Mouse (Mus musculus) thymus, adult 2 months (tissue): ENCODE measurements at regions not wholly inside any gene's neighbourhood (a gene's known extent, or its start where the extent isn't known, plus 50 kb on each side); places are given as distances from the start of the nearest gene placed in this dataset.

Experiments
- DNase-seq: peaks from one replicate; pipeline ENCODE4 v3.0.0; 2021
- H3K27ac ChIP-seq: fragments of 200-500 bp; 2 replicates; pipeline ENCODE4 v1.5.1; 2012; ENCODE audit warnings: low read length, control low read depth; ENCODE audit not compliant: control insufficient read depth, insufficient read depth
- H3K27me3 ChIP-seq: fragments of 200-500 bp; 2 replicates; pipeline ENCODE4 v1.6.1; 2012; ENCODE audit warnings: mild to moderate bottlenecking, low read length, moderate library complexity, mixed read lengths; ENCODE audit not compliant: control insufficient read depth, insufficient read depth
- H3K36me3 ChIP-seq: fragments of 200-500 bp; 2 replicates; pipeline ENCODE4 v1.6.1; 2012; ENCODE audit warnings: mild to moderate bottlenecking, low read length, moderate library complexity; ENCODE audit not compliant: control insufficient read depth, insufficient read depth
- H3K4me1 ChIP-seq: fragments of 200-500 bp; replicated peaks from 2 replicates; pipeline ENCODE4 v1.6.1; 2012; ENCODE audit warnings: low read length; ENCODE audit not compliant: control insufficient read depth, insufficient read depth
- H3K4me3 ChIP-seq: fragments of 200-500 bp; 2 replicates; pipeline ENCODE4 v1.5.1; 2012; ENCODE audit warnings: mild to moderate bottlenecking, low read length, control low read depth, moderate library complexity; ENCODE audit not compliant: control insufficient read depth, insufficient read depth
- CTCF ChIP-seq: fragments of 200-500 bp; IDR thresholded peaks from 2 replicates; pipeline ENCODE4 v1.5.1; 2012; ENCODE audit warnings: mild to moderate bottlenecking, control low read depth, low read length, moderate library complexity, borderline replicate concordance; ENCODE audit not compliant: control insufficient read depth, poor library complexity, insufficient read depth; ENCODE audit errors: extremely low read depth
- POLR2A ChIP-seq: fragments of 200-500 bp; IDR thresholded peaks from 2 replicates; pipeline ENCODE4 v1.6.1; 2012; ENCODE audit warnings: mild to moderate bottlenecking, low read length, control low read depth, moderate library complexity; ENCODE audit not compliant: control insufficient read depth, poor library complexity, insufficient read depth; ENCODE audit errors: extremely low read depth
- WGBS: fragments of 180-500 bp; shearing (Covaris S2); methylation state at CpG from one replicate; pipeline ENCODE4 v1.1.7; 2018; 5-methylcytosine and 5-hydroxymethylcytosine counted together

DNA sequence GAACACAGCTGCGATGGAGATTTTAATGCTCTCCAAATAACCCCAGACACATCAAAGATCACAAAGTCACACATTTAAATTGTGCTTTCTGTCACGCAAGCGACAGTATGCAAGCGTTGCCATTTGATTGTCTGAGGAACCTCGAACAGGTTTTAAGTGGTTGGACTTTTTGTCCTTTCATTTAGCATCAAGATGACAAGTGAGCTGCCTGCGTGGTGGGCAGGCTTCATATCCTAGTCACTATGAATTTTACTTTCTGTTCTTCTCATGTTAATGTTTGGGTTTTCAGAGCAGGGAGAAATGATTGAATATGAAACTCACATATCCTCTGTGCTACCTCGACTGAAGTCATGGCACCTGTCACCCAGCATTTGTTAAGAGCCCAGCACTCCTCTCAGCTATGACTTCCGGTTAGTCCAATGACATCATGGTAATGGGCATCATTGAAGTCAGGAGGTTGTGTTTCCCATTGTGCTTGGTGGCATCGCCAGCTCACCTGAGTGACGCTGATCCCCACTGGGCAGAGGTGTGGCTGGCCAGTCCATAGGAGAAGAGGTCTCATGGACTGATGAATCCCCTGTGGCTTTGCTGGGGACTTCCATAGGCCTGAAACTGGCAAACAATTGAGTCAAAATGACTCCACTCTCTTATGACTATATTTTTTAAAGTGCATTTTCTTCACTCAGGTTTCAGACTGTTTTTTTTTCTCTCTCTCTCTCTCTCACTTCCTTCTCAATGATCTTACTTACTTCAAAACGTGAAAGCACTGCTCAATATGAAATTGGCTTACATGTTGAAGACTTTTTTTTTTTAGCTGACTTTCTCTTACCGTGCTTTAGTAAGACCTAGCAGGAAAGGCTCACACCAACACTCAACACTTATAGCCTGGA is 209.1 kb upstream of the Id2 start:
- no peak for DNase-seq
- 71% methylated on average over 12 of the region's 12 CpGs for WGBS
- no peak overlapping the region for H3K4me3 ChIP-seq

DNA sequence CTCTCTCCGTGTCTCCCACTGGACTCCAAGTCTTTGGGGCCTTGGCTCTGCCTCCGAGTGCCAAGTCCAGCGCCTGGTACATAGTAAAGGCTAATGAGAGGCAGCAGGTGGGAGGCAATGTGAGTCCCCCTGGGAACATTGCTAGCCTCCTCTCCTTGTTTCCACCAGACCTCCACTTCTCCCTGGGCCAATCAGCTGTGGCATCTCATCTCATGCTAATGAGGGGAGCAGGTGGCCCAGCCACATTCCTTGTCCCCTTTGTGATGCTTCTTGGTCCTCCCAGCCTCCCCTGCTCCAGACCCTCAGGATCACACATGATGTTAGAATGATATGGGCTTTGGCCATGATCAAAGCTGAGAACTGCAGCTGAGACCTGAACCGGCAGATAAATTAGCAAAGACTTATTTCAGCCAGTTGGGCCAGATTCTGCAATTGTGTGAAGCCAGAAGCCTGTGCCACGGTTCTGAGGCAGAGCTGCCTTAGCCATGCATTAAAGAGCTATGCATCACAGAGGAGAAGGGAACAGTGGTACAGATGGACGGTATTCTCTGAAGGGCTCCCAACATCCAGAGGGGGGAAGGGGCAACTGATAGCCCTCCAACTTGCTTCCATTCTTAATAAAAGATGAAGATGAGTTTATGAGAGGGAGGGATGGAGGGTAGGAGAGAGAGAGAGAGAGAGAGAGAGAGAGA is 208.0 kb upstream of the Id2 start:
- WGBS, result 95% methylated on average over 6 of the region's 6 CpGs
- peaks cover 19% of the 10 kb centered on the region for H3K4me1 ChIP-seq

More for the DNA sequence above, 209.1 kb upstream of the Id2 start:
- TF ChIP-seq CTCF (no peak), POLR2A (no peak)
- H3K36me3 ChIP-seq, result no peaks in the 10 kb centered on the region
- peak overlapping the region; percentile 51; the same call in 1 of the 2 replicates for H3K27ac ChIP-seq
- H3K4me1 ChIP-seq, result peaks cover 13% of the 10 kb centered on the region; the same call in 1 of the 2 replicates
- H3K27me3 ChIP-seq, result no peaks in the 10 kb centered on the region

DNA sequence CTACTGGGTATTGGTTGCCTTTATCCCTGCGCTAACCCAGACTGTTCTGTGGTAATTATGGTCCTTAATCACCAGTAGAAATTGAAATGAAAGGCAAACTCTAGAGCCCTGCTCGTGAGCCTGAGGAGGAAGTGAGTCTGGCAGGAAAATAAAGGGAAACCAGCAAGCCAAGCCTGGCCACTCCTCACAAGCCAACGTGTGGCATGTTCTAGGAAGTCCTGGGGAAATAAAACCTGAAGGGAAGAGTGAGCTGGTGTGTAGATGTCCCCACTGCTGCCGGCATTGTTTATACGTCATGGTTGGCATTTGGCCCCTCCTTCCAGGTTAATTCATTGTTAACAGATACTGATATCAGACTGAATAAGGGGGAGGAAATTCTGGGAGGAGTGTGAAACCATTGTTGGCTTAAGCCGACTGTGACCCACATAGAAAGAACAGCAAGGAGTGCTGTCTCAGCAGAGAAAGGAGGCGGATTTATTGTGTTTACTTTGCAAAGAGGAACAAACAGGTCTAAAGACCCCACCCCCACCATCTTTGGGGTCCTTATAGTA is 206.6 kb upstream of the Id2 start:
- H3K27ac ChIP-seq, result no peak overlapping the region
- TF ChIP-seq CTCF (no peak), POLR2A (no peak)
- H3K27me3 ChIP-seq, result no peaks in the 10 kb centered on the region
- WGBS, result 41% methylated on average over 7 of the region's 7 CpGs
- no peak for DNase-seq
- H3K4me1 ChIP-seq, result peaks cover 20% of the 10 kb centered on the region
- H3K36me3 ChIP-seq, result no peaks in the 10 kb centered on the region
- no peak overlapping the region for H3K4me3 ChIP-seq

More for the DNA sequence above, 208.0 kb upstream of the Id2 start:
- DNase-seq, result no peak
- Histone ChIP-seq H3K27me3 (no peaks in the 10 kb centered on the region), H3K36me3 (no peaks in the 10 kb centered on the region), H3K4me3 (no peak overlapping the region), H3K27ac (no peak overlapping the region; the same call in 1 of the 2 replicates)
- TF ChIP-seq POLR2A (no peak), CTCF (no peak)

DNA sequence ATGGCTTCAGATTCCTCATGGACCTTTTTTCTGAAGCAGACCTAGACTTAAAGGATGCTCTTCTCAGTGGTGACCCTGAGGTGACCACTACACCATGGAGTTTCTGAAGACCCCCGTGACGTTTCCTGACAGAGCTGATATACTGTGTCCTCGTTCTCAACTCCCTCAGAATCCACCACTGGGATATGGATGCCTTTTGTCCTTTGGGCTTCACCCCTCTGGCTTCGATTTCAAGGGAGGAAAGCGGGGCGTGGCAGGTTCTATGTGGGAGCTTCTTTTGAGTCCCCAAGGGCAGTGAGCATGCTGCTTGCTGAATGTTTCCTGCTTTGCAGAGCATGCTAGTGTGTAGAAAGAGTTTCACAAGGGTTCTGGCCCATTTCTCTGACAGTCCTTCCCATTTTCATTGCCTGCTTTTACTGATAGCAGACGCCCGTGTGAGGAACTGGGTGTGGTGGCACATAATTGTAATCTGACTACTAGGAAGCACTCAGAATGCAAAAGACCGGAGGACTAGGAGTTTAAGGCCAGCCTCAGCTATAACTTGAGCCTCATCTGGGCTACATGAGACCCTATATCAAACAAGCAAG is 204.0 kb upstream of the Id2 start:
- no peak for DNase-seq
- H3K4me1 ChIP-seq, result peaks cover 18% of the 10 kb centered on the region
- no peak overlapping the region for H3K4me3 ChIP-seq
- no peak overlapping the region for H3K27ac ChIP-seq
- TF ChIP-seq POLR2A (no peak), CTCF (no peak)
- 85% methylated on average over 9 of the region's 9 CpGs for WGBS
- no peaks in the 10 kb centered on the region for H3K27me3 ChIP-seq
- H3K36me3 ChIP-seq, result no peaks in the 10 kb centered on the region

DNA sequence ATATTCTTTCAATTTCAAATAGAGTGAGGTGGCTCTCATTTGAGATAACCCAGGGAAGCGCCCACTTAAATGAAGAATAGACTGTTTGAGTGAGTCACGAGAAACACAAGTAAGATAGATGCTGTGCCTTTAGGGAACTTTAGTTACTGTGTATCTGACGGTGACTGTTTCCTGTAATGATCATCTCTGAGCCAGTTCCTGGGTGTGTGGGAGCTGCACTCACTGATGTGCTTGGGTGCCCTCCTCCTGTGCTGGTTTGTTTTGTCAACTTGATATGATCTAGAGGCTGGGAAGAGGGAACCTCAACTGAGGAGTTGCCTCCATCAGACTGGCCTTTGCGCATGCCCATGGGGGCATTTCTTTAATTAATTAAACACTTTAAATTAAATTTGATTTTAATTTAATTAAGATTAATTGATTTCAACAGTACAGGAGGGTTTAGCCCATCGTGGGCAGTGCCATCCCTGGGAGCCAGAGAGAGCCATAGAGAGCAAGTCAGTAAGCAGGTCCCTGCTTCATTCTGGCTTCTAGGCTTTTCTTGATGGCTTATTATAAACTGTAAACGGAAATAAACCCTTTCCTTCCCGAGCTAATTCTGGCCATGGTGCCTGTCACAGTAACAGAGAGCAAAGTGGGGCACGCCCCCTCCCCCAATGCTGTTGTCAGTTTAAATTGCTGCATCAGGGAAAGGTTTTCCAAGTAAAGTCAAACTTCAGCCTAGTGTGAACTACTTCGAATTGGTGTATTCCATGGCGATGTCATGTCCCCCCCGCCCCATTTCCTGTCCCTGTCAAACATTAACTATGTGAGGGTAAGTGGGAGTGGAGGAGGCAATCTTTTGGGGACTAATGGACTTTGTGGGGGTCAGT is 202.9 kb upstream of the Id2 start:
- no peaks in the 10 kb centered on the region for H3K36me3 ChIP-seq
- TF ChIP-seq CTCF, result no peak
- TF ChIP-seq POLR2A, result no peak
- H3K4me3 ChIP-seq, result no peak overlapping the region
- 45% methylated on average over 11 of the region's 11 CpGs for WGBS
- H3K4me1 ChIP-seq, result peaks cover 14% of the 10 kb centered on the region
- H3K27ac ChIP-seq, result no peak overlapping the region
- H3K27me3 ChIP-seq, result no peaks in the 10 kb centered on the region
- no peak for DNase-seq

DNA sequence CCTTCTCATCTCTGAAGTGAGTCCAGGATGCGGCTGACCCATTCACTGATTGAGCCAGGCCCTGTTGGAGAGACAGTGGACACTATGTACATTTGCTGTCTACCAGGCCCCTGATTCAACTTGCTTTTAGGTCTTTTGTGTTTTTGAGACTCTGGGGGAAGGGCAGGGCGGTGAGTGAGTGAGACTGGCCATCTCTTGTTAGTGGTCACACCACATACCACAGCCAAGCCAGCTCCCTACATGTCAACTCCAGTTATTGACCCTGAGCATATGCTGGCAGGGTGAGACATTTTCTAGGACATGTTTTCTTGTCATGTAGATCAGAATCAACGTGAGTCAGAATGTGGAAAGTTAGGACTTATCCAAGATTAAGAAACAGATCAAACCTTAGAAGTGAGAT is 201.8 kb upstream of the Id2 start:
- Histone ChIP-seq H3K27ac (no peak overlapping the region), H3K4me3 (no peak overlapping the region), H3K36me3 (no peaks in the 10 kb centered on the region), H3K27me3 (no peaks in the 10 kb centered on the region), H3K4me1 (peaks cover 14% of the 10 kb centered on the region)
- DNase-seq, result no peak
- WGBS, result 94% methylated on average over 3 of the region's 3 CpGs
- TF ChIP-seq POLR2A (no peak), CTCF (no peak)
